Mouse (Mus musculus) ovary, postnatal 14 days (tissue): ENCODE data around the gene Tarm1.

ENCODE experiments used
- DNase-seq: peaks from one replicate; pipeline ENCODE4 v3.0.0; 2022; ENCODE audit warnings: low spot score

Gene Tarm1

GRCm38 (mm10) chr7:3440526-3440925 lies 61.9 kb downstream of the Tarm1 start:
- no peak for DNase-seq

- no peak for DNase-seq
Observed at GRCm38 (mm10) chr7:3439984-3440383, 62.4 kb downstream of the Tarm1 start.

GRCm38 (mm10) chr7:3437941-3438340 lies 64.5 kb downstream of the Tarm1 start:
- no peak for DNase-seq
